Mouse (Mus musculus) midbrain, embryonic 13.5 days (tissue): ENCODE results near the gene Kcnma1. TPM values are rescaled to one million over a fixed set of nuclear protein-coding genes. Genes with fewer than 3 reads are reported as not detected.
A peak's percentile ranks its signal among the peaks of the same experiment; 100 is the strongest.

ENCODE experiments used
- ATAC-seq: fragments of 200-750 bp; cut with Nextera tagmentation; 2 replicates; pipeline ENCODE4 v1.8.0; 2017; ENCODE audit warnings: mild to moderate bottlenecking, moderate TSS enrichment, moderate library complexity
- H3K27ac ChIP-seq: fragments of 300-500 bp; sonication (generic); 2 replicates; pipeline ENCODE4 v1.5.1; 2015; ENCODE audit warnings: inconsistent platforms, mild to moderate bottlenecking, moderate library complexity
- H3K27me3 ChIP-seq: fragments of 300-500 bp; sonication (generic); 2 replicates; pipeline ENCODE4 v1.6.1; 2015; ENCODE audit warnings: mild to moderate bottlenecking, inconsistent platforms
- H3K36me3 ChIP-seq: fragments of 300-500 bp; sonication (generic); 2 replicates; pipeline ENCODE4 v1.6.1; 2015; ENCODE audit warnings: mild to moderate bottlenecking, inconsistent platforms
- H3K4me1 ChIP-seq: fragments of 300-500 bp; sonication (generic); replicated peaks from 2 replicates; pipeline ENCODE4 v1.6.1; 2015; ENCODE audit warnings: inconsistent platforms
- H3K4me2 ChIP-seq: fragments of 300-500 bp; sonication (generic); replicated peaks from 2 replicates; pipeline ENCODE4 v1.6.1; 2015; ENCODE audit warnings: moderate library complexity, mild to moderate bottlenecking, inconsistent platforms
- H3K4me3 ChIP-seq: fragments of 300-500 bp; sonication (generic); replicated peaks from 2 replicates; pipeline ENCODE4 v1.5.1; 2015; ENCODE audit warnings: mild to moderate bottlenecking, inconsistent platforms
- H3K9ac ChIP-seq: fragments of 300-500 bp; sonication (generic); replicated peaks from 2 replicates; pipeline ENCODE4 v1.6.1; 2015; ENCODE audit warnings: mild to moderate bottlenecking, inconsistent platforms
- H3K9me3 ChIP-seq: fragments of 300-500 bp; sonication (generic); 2 replicates; pipeline ENCODE4 v1.6.1; 2016; ENCODE audit warnings: mild to moderate bottlenecking, inconsistent platforms
- WGBS: fragments of 180-500 bp; shearing (Covaris S2); methylation state at CpG from one replicate; pipeline ENCODE4 v1.1.7; 2015; 5-methylcytosine and 5-hydroxymethylcytosine counted together
- polyA plus RNA-seq: library from polyadenylated mRNA; unstranded; fragments of >200 nt; fragmentation: Nextera tagmentation; extraction: Ambion mirVana; gene quantifications from 2 replicates; pipeline ENCODE4 v1.2.1, GENCODE M21; 2015

The Kcnma1 gene
- polyA plus RNA-seq, 1 experiment from 2014 or later: 8.1 TPM

DNA sequence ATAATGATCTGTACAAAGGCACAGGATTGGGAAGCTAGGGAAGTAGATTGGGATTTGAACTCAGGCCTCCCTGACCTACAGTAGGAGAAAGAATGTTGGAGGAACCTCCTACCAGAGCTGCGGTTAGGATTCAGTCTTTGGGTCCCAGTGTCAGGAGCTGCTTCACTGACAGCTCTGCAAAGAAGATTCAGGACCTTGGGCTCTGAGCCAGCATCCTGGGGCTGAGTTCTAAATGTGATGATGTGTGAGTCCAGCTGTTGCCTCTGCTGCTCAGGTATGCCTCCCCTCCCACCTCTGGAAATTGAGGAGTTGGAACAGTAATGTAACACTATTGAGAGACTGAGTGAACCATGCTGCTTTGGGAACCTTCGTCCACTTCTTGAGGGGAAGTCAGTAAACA is 266.3 kb downstream of the Kcnma1 start:
- H3K4me1 ChIP-seq: no peaks in the 10 kb centered on the region
- WGBS: 87% methylated on average over 2 of the region's 2 CpGs
- no peak overlapping the region for H3K9ac ChIP-seq
- no peaks in the 10 kb centered on the region for H3K36me3 ChIP-seq
- H3K27me3 ChIP-seq: no peaks in the 10 kb centered on the region
- ATAC-seq: no peak
- no peaks in the 10 kb centered on the region for H3K9me3 ChIP-seq
- H3K27ac ChIP-seq: no peak overlapping the region
- H3K4me3 ChIP-seq: no peak overlapping the region
- H3K4me2 ChIP-seq: no peak overlapping the region

DNA sequence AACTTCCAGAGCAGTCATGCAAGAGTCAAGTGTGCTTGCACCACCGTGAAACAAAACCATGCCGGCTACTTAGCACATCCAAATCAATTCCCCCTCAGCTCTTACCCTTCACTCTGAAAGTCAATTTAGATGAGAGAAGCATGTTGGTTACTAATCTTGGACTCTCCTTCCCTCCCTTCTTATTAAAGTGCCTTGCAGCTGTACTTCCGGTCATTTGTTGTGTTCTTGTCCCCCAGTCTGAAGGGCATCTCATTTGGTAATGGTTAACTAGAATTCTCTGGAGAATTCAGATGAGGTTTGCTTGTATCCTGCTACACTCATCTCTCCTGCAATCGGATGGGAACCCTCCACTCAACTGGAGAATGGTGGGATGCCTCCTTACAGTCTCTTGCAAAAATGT is 267.3 kb downstream of the Kcnma1 start:
- H3K9ac ChIP-seq: no peak overlapping the region
- WGBS: 89% methylated on average over 4 of the region's 4 CpGs

DNA sequence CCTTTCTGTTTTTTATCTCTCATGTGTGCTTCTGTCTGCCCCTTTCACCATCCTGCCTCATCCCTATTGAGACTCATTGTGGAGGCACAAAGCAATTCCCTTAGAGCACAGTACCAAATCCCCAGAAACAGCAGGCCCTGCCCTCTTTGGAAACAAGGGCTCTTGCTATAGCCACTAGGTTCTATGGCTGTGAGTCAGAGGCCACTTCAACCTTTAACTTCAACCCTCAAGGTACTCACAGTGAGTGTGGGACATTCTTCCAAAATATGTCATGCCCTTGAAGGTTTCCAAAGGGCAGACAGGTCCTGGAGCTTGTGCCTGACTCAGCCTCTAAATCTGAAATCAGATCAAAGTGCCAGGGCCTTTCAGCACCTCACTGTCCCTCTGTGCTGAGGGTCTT is 272.8 kb downstream of the Kcnma1 start:
- Histone ChIP-seq H3K4me1 (no peaks in the 10 kb centered on the region), H3K4me2 (no peak overlapping the region), H3K27ac (no peak overlapping the region), H3K36me3 (no peaks in the 10 kb centered on the region), H3K9ac (no peak overlapping the region), H3K4me3 (no peak overlapping the region), H3K9me3 (no peaks in the 10 kb centered on the region), H3K27me3 (no peaks in the 10 kb centered on the region)
- ATAC-seq: no peak

More for the DNA sequence above, 267.3 kb downstream of the Kcnma1 start:
- Histone ChIP-seq H3K4me2 (no peak overlapping the region), H3K4me3 (no peak overlapping the region), H3K36me3 (no peaks in the 10 kb centered on the region), H3K27ac (no peak overlapping the region), H3K9me3 (no peaks in the 10 kb centered on the region), H3K27me3 (no peaks in the 10 kb centered on the region), H3K4me1 (no peaks in the 10 kb centered on the region)
- ATAC-seq: no peak

DNA sequence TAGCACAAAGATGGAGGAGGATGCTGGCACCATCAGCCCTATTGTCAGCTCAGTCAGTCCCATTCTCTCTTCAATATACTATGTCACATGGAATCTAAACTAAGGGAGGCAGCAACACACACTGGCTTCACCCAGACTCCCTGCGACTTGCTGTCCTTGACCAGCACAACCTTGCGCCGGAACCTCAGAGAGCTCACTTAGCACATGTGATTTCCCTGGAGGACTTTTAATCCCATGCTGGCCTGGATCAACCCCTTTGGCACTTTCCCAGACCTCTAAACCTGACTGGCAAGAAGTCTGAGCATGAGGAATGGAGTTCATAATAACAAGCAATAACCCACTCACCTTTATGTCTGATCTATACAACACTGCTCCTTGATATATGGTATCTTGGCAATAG is 280.1 kb downstream of the Kcnma1 start:
- no peaks in the 10 kb centered on the region for H3K36me3 ChIP-seq
- 92% methylated on average over 3 of the region's 3 CpGs for WGBS
- H3K9me3 ChIP-seq: no peaks in the 10 kb centered on the region
- no peak overlapping the region for H3K27ac ChIP-seq
- no peaks in the 10 kb centered on the region for H3K4me1 ChIP-seq
- no peak overlapping the region for H3K9ac ChIP-seq
- H3K4me2 ChIP-seq: no peak overlapping the region
- no peak overlapping the region for H3K4me3 ChIP-seq
- no peak for ATAC-seq
- no peaks in the 10 kb centered on the region for H3K27me3 ChIP-seq

DNA sequence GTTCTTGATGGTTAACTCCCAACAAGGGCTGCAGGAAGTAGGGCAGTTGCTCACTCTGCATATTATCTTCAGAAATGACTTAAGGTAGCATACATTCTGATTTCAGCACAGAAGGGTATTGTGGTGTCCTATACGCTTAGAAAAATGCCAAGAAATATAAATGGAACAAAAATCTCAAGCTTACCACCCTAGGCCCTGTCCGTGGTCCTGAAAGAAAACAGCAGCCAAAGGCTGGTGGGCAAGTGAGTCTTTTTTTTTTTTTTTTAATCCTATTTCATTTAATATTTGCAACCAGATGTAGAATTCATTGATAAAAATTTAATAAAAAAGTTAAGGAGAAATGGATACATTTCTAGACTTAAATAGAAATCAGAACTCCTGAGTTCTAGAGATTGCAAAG is 284.9 kb downstream of the Kcnma1 start:
- WGBS: 61% methylated on average over 2 of the region's 2 CpGs
- Histone ChIP-seq H3K36me3 (no peaks in the 10 kb centered on the region), H3K4me1 (peaks cover under 1% of the 10 kb centered on the region; the same call in 1 of the 2 replicates), H3K27me3 (no peaks in the 10 kb centered on the region), H3K4me3 (no peak overlapping the region), H3K9me3 (no peaks in the 10 kb centered on the region), H3K9ac (no peak overlapping the region), H3K27ac (no peak overlapping the region), H3K4me2 (no peak overlapping the region)
- ATAC-seq: no peak

DNA sequence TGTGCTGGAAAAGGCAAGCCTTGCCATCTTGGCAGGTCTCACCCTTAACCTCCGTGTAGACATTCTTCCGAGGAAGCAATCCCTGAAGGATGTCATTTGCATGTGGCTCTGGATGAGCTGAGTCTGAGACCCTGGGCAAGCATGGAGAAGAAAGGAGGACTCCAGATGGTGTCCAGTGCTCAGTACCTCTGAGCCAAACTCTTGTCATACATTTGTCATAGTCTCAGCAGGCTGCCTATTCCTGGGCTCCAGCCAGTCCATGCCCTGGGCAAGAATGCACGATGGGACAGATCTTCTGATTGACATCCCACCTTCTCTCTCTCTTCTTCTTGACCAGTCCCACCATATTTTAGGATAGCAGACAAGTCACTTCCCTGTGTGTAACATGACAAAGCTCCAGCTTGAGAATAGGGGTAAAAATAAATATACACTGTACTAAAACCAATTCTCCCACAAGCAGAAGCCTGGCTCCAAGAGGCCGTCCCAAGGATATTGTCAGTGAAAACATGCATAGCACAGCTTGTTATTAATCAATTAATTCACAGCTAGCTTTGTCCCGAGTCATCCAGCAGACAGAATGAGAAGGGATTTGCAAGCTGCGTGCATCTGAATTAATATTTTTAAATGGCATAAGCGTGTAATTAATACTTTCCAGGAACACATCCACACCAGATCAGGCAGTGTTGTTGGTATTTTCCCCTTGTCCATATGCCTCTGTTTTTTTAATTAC is 290.4 kb downstream of the Kcnma1 start:
- H3K27me3 ChIP-seq: no peaks in the 10 kb centered on the region
- 49% methylated on average over 7 of the region's 7 CpGs for WGBS
- H3K4me3 ChIP-seq: no peak overlapping the region
- no peak overlapping the region for H3K4me2 ChIP-seq
- H3K4me1 ChIP-seq: peaks cover 10% of the 10 kb centered on the region
- no peak overlapping the region for H3K27ac ChIP-seq
- no peaks in the 10 kb centered on the region for H3K36me3 ChIP-seq
- no peaks in the 10 kb centered on the region for H3K9me3 ChIP-seq
- no peak overlapping the region for H3K9ac ChIP-seq
- no peak for ATAC-seq

- Histone ChIP-seq H3K9me3 (no peaks in the 10 kb centered on the region), H3K27me3 (no peaks in the 10 kb centered on the region), H3K27ac (no peak overlapping the region), H3K4me3 (no peak overlapping the region), H3K36me3 (no peaks in the 10 kb centered on the region), H3K4me1 (peaks cover 8% of the 10 kb centered on the region), H3K4me2 (no peak overlapping the region), H3K9ac (no peak overlapping the region)
- WGBS: 34% methylated on average over 3 of the region's 3 CpGs
- no peak for ATAC-seq
Observed at GRCm38 (mm10) chr14:23719246-23719645, 295.0 kb downstream of the Kcnma1 start.

GRCm38 (mm10) chr14:23718667-23719066 is 295.6 kb downstream of the Kcnma1 start:
- no peak for ATAC-seq
- no peaks in the 10 kb centered on the region for H3K9me3 ChIP-seq
- H3K4me2 ChIP-seq: no peak overlapping the region
- 84% methylated on average over 6 of the region's 6 CpGs for WGBS
- H3K36me3 ChIP-seq: no peaks in the 10 kb centered on the region
- H3K4me3 ChIP-seq: no peak overlapping the region
- H3K4me1 ChIP-seq: peaks cover 2% of the 10 kb centered on the region
- no peak overlapping the region for H3K9ac ChIP-seq
- no peaks in the 10 kb centered on the region for H3K27me3 ChIP-seq
- H3K27ac ChIP-seq: no peak overlapping the region

DNA sequence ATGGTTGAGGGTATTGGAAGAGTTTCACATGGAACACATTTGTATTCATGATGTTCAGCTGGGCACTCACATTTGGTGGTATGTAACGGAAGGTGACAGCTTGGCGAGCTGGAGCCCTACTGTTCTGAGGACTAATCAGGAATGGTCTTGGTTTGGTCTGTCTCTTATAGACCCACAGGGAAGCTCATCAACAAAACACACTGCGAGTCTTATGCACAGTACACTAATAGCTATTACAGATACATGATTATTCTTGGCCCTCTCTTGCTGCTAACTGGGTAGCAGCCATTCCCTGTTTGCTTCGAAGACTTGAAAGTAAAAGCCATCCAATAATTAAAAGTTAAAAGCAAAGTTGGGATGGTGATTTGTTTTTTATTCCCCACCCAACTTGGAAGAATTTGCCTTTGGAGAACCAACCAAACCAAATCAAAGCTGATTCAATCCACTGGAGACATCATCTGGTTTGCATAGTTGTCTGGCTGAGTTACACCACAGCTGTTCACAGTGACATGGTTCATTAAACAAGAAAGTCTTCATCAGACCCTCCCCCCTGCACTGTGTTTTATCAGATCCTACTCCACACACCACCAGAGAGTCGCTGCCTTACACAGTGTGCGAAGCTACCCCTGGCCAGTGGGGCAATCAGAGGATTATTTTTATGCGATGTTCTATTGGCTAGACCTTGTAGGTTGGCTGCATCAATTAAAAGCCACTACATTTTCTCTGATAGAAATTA is 299.7 kb downstream of the Kcnma1 start:
- no peak overlapping the region for H3K4me2 ChIP-seq
- no peaks in the 10 kb centered on the region for H3K36me3 ChIP-seq
- no peaks in the 10 kb centered on the region for H3K27me3 ChIP-seq
- peak; percentile 53; the same call in 1 of the 2 replicates for ATAC-seq
- no peak overlapping the region for H3K9ac ChIP-seq
- H3K4me1 ChIP-seq: peaks cover 9% of the 10 kb centered on the region
- H3K9me3 ChIP-seq: no peaks in the 10 kb centered on the region
- 62% methylated on average over 7 of the region's 7 CpGs for WGBS
- no peak overlapping the region for H3K27ac ChIP-seq
- no peak overlapping the region for H3K4me3 ChIP-seq

DNA sequence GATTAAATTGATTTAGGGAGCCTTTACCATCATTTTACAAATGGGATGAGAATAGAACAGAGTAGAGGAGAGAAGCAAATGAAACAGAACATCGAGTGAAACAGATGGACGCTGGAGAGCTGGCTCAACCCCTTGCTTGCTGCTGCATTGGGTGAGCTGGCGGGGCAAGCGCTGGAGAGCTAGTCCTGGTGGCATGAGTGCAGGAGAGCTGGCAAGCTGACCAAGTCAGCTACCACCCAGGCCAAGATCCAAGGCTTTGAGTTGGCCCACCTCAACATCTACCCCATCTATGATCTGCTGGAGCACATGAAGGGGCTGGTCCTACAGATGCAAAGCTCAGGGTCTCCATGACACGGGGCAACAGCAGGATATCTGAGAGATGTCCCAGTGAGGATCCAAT is 301.4 kb downstream of the Kcnma1 start:
- no peak overlapping the region for H3K27ac ChIP-seq
- no peak for ATAC-seq
- H3K4me2 ChIP-seq: no peak overlapping the region
- 91% methylated on average over 5 of the region's 5 CpGs for WGBS
- no peaks in the 10 kb centered on the region for H3K36me3 ChIP-seq
- no peaks in the 10 kb centered on the region for H3K9me3 ChIP-seq
- peaks cover 9% of the 10 kb centered on the region for H3K4me1 ChIP-seq
- no peaks in the 10 kb centered on the region for H3K27me3 ChIP-seq
- no peak overlapping the region for H3K4me3 ChIP-seq
- H3K9ac ChIP-seq: no peak overlapping the region

DNA sequence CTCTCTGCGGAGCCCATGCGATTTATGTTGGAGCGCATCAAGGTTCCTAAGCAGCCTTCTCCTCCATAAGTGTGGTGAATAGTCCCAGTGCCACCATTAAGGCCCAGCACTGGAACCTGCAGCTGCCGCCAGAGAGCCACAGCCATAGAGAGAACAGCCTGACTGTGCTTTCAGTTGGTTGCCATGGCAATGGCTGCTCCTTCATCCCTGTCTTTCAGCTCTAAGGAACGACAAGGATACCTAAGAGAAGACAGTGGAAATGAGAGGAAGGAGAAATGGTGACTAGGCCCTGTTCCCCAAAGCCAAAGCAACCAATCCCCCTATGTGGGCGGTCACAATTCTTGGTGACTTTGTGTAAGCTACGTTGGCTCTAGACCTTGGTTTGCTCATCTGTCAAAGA is 303.3 kb downstream of the Kcnma1 start:
- Histone ChIP-seq H3K4me3 (no peak overlapping the region), H3K9ac (no peak overlapping the region), H3K4me1 (peaks cover 9% of the 10 kb centered on the region), H3K36me3 (no peaks in the 10 kb centered on the region), H3K9me3 (no peaks in the 10 kb centered on the region), H3K4me2 (no peak overlapping the region), H3K27ac (0 out of 2 replicates have a peak overlapping the region, but pooled peaks have one; percentile 7), H3K27me3 (no peaks in the 10 kb centered on the region)
- WGBS: 66% methylated on average over 7 of the region's 7 CpGs
- ATAC-seq: no peak

DNA sequence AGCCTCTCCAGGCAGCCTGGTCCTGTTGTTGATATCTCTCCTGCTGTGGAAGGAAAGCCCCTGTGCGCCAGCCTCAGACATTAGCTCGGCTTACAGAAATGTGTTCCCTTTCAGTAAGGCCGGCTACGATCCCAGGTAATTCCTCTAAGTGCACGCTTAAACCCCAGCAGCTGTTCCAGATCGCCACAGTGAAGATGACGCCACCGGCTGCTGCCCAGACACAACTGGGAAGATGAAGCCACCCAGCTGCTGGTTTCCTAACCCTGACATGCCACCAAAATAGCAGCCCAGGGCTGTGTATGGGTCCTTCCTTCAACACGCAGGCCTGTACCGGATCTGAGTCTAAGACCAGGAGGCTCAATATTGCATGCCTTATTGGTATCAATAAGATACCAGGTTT is 307.5 kb downstream of the Kcnma1 start:
- no peak for ATAC-seq

More for the DNA sequence above, 307.5 kb downstream of the Kcnma1 start:
- no peaks in the 10 kb centered on the region for H3K27me3 ChIP-seq
- H3K9me3 ChIP-seq: no peaks in the 10 kb centered on the region
- no peak overlapping the region for H3K27ac ChIP-seq
- H3K9ac ChIP-seq: no peak overlapping the region
- H3K36me3 ChIP-seq: no peaks in the 10 kb centered on the region
- peaks cover 14% of the 10 kb centered on the region for H3K4me1 ChIP-seq
- WGBS: 86% methylated on average over 10 of the region's 10 CpGs
- H3K4me2 ChIP-seq: no peak overlapping the region
- H3K4me3 ChIP-seq: no peak overlapping the region
